ENCODE assay signal across 8 mouse cellular contexts in the genomic region with DNA sequence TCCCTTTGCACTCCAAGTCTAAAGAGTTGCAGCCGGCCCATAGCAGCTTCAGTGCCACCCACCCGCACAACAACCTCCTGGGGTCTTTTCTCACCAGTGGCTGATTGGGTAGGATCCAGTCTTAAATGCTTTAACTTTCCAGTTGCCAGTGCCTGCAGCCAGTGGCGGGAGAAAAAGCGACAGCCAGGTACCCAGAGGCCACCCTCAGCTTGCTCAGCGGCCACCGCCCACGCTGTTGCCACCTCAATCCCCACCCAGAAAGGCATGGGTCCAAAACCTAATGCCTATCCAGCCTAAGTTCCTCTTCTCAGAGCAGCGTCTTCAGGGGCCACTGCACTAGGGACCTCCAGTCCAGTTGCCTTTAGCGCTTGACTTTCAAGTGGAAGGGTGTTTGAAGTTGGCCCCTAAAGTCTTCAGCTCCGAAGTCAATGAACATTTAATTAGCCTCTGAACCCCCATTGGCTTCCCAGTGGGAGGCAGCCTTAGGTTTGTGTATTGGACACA. TPM values are rescaled to one million over a fixed set of nuclear protein-coding genes. Genes with fewer than 3 reads are reported as not detected.
DNase-seq lines count a peak whose midpoint lies in the region; ATAC-seq and TF ChIP-seq lines count a peak whose summit lies in the region.

No protein-coding gene starts in this region.

- no peaks in the 10 kb centered on the region for H3K27me3 ChIP-seq in kidney, adult 2 months (replicated peaks; ENCODE audit: control insufficient read depth, insufficient read depth, low read length)

- no peaks in the 10 kb centered on the region for H3K4me1 ChIP-seq in kidney, adult 2 months (ENCODE audit: control insufficient read depth, insufficient read depth, low read length)

- no peaks in the 10 kb centered on the region for H3K36me3 ChIP-seq in kidney, adult 2 months (ENCODE audit: control insufficient read depth, insufficient read depth, low read length)

- no peak for TF ChIP-seq POLR2A in kidney, adult 2 months (IDR thresholded peaks at IDR 0.05; ENCODE audit: low read depth, low read length)
- no peak for TF ChIP-seq POLR2A in brain, embryonic 14.5 days (IDR thresholded peaks at IDR 0.05; ENCODE audit: borderline replicate concordance, extremely low read depth, insufficient read depth, insufficient read length, poor library complexity, severe bottlenecking)

- intact Hi-C loops in heart, postnatal 10 days (cut with DNase I), result no loop called here

- DNase-seq in kidney, adult 2 months, result no peak
- no peak for DNase-seq in kidney, adult 18-20 months
- DNase-seq in brain, embryonic 14.5 days (ENCODE audit: low read depth), result peak; percentile 23
- peak; percentile 1 for DNase-seq in heart, postnatal 10 days
- no peak for DNase-seq in adrenal gland, adult 8-10 months
- no peak for DNase-seq in urinary bladder, postnatal 14 days (ENCODE audit: low spot score)
- DNase-seq in layer of hippocampus, postnatal 36 days, result no peak

- 6% methylated on average over 10 of the region's 10 CpGs for WGBS in kidney, adult 2 months

- TF ChIP-seq CTCF in kidney, adult 2 months (conservative IDR thresholded peaks at IDR 0.05; ENCODE audit: insufficient read depth, insufficient read length, low read depth, low read length), result no peak
- TF ChIP-seq CTCF in brain, embryonic 14.5 days (IDR thresholded peaks at IDR 0.05; ENCODE audit: borderline replicate concordance, extremely low read depth, insufficient read depth, insufficient read length), result no peak

- peak; percentile 67 for ATAC-seq in megakaryocyte progenitor cell, adult 5-6 weeks (replicated peaks; ENCODE audit: poor library complexity)

- no peak overlapping the region for H3K27ac ChIP-seq in kidney, adult 2 months (ENCODE audit: insufficient read depth, low read depth, low read length)

- H3K4me3 ChIP-seq in kidney, adult 2 months (ENCODE audit: insufficient read depth, low read depth, low read length), result peak overlapping the region; percentile 49; the same call in 1 of the 2 replicates

RNA-seq across cellular contexts. Expression of gene Aff2, which starts 1.0 kb away (rescaled TPM):
- 0.09 and 0.12 TPM in 2 replicates for polyA plus RNA-seq in kidney, adult 2 months (2012; rRNA removed)
- 7.6 and 16.3 TPM in 2 replicates for polyA plus RNA-seq in brain, embryonic 14.5 days (2012; rRNA removed)
- 1 to 10 TPM; 4.8 to 5.3 TPM for total RNA-seq in heart, postnatal 10 days (2021)
- total RNA-seq in megakaryocyte progenitor cell, adult 5-6 weeks (2015), result 6.1 and 7.6 TPM in 2 replicates
- 0.96 and 1.7 TPM in 2 replicates for total RNA-seq in megakaryocyte progenitor cell, adult 5-6 weeks (2017)
- total RNA-seq in adrenal gland, adult 8-10 months (2022), result 1 to 10 TPM; 1.8 to 2.4 (median 2.1) TPM
- 10 to 100 TPM; 20.3 to 22.9 TPM for total RNA-seq in layer of hippocampus, postnatal 36 days (2021)

Comparison
In these comparisons a context has a peak if more than half of its experiments do, and no peak if none do; other contexts are left out.
1. DNase-seq: peak in brain, embryonic 14.5 days (single experiment) and heart, postnatal 10 days (2 of 2); none in kidney, adult 2 months (single experiment), kidney, adult 18-20 months (single experiment), adrenal gland, adult 8-10 months (single experiment), urinary bladder, postnatal 14 days (single experiment) and layer of hippocampus, postnatal 36 days (0 of 2).